Mouse (Mus musculus) midbrain, embryonic 15.5 days (tissue): ENCODE data around the gene Cyp4a29. TPM values are rescaled to one million over a fixed set of nuclear protein-coding genes. Genes with fewer than 3 reads are reported as not detected.
"Not testable (repeated sequence)": the region's sequence is repeated elsewhere in the genome, so short reads cannot be mapped to it uniquely, and the experiment has no call there.

Experiments
- ATAC-seq: fragments of 200-750 bp; cut with Nextera tagmentation; replicated peaks from 2 replicates; pipeline ENCODE4 v1.8.0; 2017; ENCODE audit warnings: moderate TSS enrichment
- H3K27ac ChIP-seq: fragments of 300-500 bp; sonication (generic); 2 replicates; pipeline ENCODE4 v1.5.1; 2015; ENCODE audit warnings: mild to moderate bottlenecking, inconsistent platforms
- H3K27me3 ChIP-seq: fragments of 300-500 bp; sonication (generic); replicated peaks from 2 replicates; pipeline ENCODE4 v1.6.1; 2015; ENCODE audit warnings: inconsistent platforms
- H3K36me3 ChIP-seq: fragments of 300-500 bp; sonication (generic); replicated peaks from 2 replicates; pipeline ENCODE4 v1.6.1; 2015; ENCODE audit warnings: inconsistent platforms
- H3K4me1 ChIP-seq: fragments of 300-500 bp; sonication (generic); 2 replicates; pipeline ENCODE4 v1.6.1; 2015; ENCODE audit warnings: inconsistent platforms
- H3K4me2 ChIP-seq: fragments of 300-500 bp; sonication (generic); 2 replicates; pipeline ENCODE4 v1.6.1; 2015; ENCODE audit warnings: inconsistent platforms, mild to moderate bottlenecking, moderate library complexity
- H3K4me3 ChIP-seq: fragments of 300-500 bp; sonication (generic); 2 replicates; pipeline ENCODE4 v1.5.1; 2015; ENCODE audit warnings: mild to moderate bottlenecking, inconsistent platforms
- H3K9ac ChIP-seq: fragments of 300-500 bp; sonication (generic); 2 replicates; pipeline ENCODE4 v1.6.1; 2015; ENCODE audit warnings: mild to moderate bottlenecking, inconsistent platforms
- H3K9me3 ChIP-seq: fragments of 300-500 bp; sonication (generic); 2 replicates; pipeline ENCODE4 v1.6.1; 2016; ENCODE audit warnings: inconsistent platforms
- WGBS: fragments of 180-500 bp; shearing (Covaris S2); methylation state at CpG from one replicate; pipeline ENCODE4 v1.1.7; 2015; ENCODE audit warnings: mixed read lengths; 5-methylcytosine and 5-hydroxymethylcytosine counted together
- polyA plus RNA-seq: library from polyadenylated mRNA; unstranded; fragments of >200 nt; fragmentation: Nextera tagmentation; extraction: Ambion mirVana; gene quantifications from 2 replicates; pipeline ENCODE4 v1.2.1, GENCODE M21; 2015

Gene Cyp4a29
- not detected in 2 replicates for polyA plus RNA-seq

DNA sequence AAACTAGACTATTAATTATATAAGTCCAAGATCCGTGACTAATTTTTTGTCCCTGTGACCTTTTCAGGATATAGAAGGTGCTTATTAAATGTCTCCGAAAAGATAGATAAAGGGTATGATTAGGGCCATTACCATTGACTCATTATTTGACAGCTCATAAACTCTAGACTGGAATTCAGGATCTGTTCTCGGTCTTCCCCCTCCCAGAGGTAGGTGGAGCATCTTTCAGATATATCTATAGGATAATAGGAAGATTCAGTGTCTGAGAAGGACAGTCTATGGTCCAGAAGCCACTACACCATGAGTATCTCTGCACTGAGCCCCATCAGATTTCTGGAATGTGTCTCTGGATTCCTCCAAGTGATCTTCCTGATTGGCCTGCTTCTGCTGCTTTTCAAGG lies at the start of gene Cyp4a29:
Gene Cyp4a29 (plus strand): TSS at position 301 of the 400 bp plus-strand sequence.
- Histone ChIP-seq H3K9ac (no peak within 1 kb of the TSS), H3K4me2 (no peak within 1 kb of the TSS), H3K4me1 (no peaks in the 10 kb centered on the region), H3K36me3 (no peaks in the 10 kb centered on the region), H3K4me3 (no peak within 1 kb of the TSS), H3K9me3 (no peaks in the 10 kb centered on the region), H3K27me3 (no peaks in the 10 kb centered on the region), H3K27ac (no peak within 1 kb of the TSS)
- 82% methylated on average over 3 of the region's 3 CpGs for WGBS
- no peak for ATAC-seq

DNA sequence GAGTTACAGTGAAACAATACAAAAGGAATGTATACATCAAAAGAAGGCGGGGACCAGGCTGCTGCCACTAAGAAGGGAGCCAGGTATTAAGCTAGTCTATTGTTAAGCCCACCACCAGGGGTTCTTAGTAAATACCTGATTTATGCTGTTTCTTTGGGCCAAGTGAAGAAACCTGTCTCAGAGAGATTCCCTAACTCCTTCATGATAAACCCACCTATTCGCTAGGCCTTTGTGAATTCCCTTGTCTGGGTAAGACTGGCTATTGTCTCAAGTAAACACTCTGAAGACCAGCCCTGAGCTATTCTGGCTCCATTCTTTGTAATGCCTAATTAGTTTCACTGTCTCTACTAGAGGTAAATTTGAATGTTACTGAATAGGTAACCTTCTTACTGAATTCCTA lies 9.0 kb upstream of the Cyp4a29 start:
- not testable (repeated sequence) for H3K9me3 ChIP-seq, H3K9ac ChIP-seq, H3K27ac ChIP-seq, ATAC-seq, H3K36me3 ChIP-seq, H3K27me3 ChIP-seq, H3K4me3 ChIP-seq, H3K4me1 ChIP-seq, H3K4me2 ChIP-seq
- WGBS = 88% methylated on average over 2 of the region's 2 CpGs

DNA sequence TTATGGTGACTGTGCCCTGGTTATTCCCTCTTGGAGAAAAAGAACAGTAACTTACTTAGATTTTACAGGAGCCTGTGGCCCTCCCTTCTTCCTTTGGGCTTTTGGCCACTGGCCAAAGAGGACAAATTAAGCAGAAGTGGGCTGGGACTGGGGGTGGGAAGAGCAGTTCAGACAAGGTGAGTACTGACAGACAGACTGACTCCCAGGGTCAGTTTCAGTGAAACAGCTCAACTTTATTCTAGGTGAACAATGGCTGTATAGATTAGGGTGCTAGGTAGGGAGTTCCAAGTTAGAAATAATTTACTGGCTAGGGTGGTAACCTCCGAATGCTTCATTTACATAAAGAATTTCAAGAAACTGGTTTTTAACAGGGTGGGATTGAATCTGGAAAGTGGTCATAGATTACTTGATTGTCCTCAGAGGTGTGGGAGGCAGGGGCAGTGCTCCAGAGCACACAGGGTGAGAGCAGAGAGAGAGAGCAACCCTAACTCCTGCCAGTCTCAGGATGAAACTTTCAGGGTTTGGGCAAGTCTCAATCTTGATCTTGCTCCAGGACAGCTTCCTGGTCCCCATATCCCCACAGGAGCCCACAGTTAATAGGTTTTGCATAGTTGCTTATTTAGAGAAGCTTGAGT lies 5.3 kb upstream of the Cyp4a29 start:
- Histone ChIP-seq H3K9me3 (no peaks in the 10 kb centered on the region; the same call in 1 of the 2 replicates), H3K27me3 (no peaks in the 10 kb centered on the region), H3K36me3 (no peaks in the 10 kb centered on the region), H3K9ac (no peak overlapping the region), H3K4me3 (no peak overlapping the region), H3K4me2 (no peak overlapping the region), H3K27ac (no peak overlapping the region), H3K4me1 (no peaks in the 10 kb centered on the region)
- ATAC-seq = no peak
- WGBS = 76% methylated on average over 1 of the region's 1 CpGs

DNA sequence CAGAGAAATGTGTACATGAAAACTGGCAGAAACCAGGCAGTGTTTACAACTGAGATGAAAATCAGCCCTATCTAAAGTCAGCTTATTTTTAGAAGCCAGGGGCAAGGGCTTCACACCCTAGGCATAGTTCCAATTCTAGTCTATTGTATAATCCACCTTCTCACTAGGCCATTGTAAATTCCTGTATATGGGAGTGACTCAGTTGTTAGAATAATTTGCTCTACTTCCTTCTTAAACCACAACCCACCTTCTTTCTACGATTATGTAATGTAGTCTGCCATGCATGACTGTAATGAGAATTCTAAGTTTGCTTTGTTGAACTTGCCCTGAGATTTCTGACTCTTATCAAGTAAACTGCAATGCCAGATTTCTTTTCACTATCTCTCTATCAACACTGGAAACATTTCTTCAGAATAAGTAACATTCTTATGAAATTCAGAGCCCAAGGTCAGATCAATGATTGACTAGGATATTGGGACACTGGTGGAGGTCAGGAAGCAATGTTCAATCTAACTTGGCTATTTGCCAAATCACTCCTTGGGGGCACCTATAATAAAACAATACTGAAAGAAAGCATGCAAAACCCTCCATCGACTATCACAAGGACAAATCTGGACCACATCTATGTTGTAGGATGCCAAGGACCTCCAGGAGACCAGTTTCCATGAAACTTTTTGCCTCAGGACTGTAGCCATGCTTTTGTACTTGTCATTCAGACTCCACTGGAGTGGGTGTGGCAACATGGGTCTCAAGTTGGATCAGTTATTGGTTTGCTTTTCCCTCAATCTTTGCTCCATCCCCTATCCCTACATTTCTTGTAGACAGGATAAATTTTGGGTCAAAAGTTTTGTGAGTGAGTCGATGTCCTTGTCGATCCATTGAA lies 23.0 kb downstream of the Cyp4a29 start:
- 85% methylated on average over 3 of the region's 4 CpGs for WGBS
- not testable (repeated sequence) for H3K9ac ChIP-seq, H3K4me1 ChIP-seq, H3K4me2 ChIP-seq, H3K27me3 ChIP-seq, ATAC-seq, H3K4me3 ChIP-seq, H3K36me3 ChIP-seq, H3K9me3 ChIP-seq, H3K27ac ChIP-seq

DNA sequence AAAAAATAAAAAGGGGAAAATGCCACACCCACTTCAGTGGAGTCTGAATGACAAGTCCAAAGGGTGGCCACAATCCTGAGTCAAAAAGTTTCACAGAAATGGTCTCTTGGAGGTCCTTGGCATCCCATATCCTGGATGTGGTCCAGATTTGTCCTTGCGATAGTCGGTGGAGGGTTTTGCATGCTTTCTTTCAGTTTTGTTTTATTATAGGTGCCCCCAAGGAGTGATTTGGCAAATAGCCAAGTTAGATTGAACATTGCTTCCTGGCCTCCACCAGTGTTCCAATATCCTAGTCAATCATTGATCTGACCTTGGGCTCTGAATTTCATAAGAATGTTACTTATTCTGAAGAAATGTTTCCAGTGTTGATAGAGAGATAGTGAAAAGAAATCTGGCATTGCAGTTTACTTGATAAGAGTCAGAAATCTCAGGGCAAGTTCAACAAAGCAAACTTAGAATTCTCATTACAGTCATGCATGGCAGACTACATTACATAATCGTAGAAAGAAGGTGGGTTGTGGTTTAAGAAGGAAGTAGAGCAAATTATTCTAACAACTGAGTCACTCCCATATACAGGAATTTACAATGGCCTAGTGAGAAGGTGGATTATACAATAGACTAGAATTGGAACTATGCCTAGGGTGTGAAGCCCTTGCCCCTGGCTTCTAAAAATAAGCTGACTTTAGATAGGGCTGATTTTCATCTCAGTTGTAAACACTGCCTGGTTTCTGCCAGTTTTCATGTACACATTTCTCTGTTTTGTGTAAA lies 36.5 kb downstream of the Cyp4a29 start:
- H3K27me3 ChIP-seq, H3K4me2 ChIP-seq, H3K9ac ChIP-seq, H3K9me3 ChIP-seq, H3K27ac ChIP-seq, H3K4me1 ChIP-seq, H3K36me3 ChIP-seq, ATAC-seq, H3K4me3 ChIP-seq: not testable (repeated sequence)
- WGBS = 88% methylated on average over 2 of the region's 3 CpGs

DNA sequence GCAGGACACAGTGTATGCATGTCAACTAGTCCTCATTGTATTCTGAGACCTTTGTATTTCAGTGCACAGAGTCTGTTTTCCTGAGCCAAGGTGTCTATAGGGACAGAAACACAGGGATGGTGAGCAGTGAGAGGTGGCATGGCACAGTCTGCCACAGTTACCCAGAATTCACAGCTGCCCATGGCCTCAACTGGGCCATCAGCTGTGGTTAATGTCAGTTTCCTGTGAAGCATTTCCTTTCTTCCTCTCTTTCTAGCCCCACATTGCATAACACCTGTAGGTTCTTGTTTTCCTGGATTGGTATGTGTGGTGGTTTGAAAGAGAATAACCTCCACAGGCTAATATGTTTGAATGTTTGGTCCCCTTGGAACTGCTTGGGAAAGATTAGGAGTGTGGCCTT lies 38.5 kb downstream of the Cyp4a29 start:
- H3K9ac ChIP-seq = no peak overlapping the region
- peak; percentile 22; the same call in 1 of the 2 replicates for ATAC-seq

DNA sequence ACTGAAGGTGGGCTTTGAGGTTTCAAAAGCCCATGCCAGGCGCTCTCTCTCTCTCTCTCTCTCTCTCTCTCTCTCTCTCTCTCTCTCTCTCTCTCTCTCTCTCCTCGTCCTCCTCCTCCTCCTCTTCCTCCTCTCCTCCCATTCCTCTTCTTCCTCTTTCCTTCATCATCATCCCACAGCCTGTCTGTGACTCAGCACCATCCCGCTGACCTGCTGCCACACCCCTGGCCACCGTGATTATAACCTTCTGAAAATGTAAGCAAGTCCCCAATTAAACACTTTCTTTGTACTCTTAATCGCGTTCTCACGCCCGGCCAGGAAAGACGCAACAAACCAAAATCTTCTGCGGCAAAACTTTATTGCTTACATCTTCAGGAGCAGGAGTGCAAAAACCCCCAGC lies 38.9 kb downstream of the Cyp4a29 start:
- peak overlapping the region; percentile 58 for H3K4me2 ChIP-seq
- peak; percentile 78 for ATAC-seq
- H3K9me3 ChIP-seq, H3K27ac ChIP-seq, H3K27me3 ChIP-seq, H3K4me1 ChIP-seq, H3K36me3 ChIP-seq: not testable (repeated sequence)
- H3K9ac ChIP-seq = peak overlapping the region; percentile 36; the same call in 1 of the 2 replicates
- WGBS = 7% methylated on average over 10 of the region's 10 CpGs
- H3K4me3 ChIP-seq = peak overlapping the region; percentile 38

More for the DNA sequence above, 38.5 kb downstream of the Cyp4a29 start:
- no peak overlapping the region for H3K27ac ChIP-seq
- H3K27me3 ChIP-seq = no peaks in the 10 kb centered on the region
- H3K4me1 ChIP-seq = no peaks in the 10 kb centered on the region
- H3K9me3 ChIP-seq = no peaks in the 10 kb centered on the region
- no peaks in the 10 kb centered on the region for H3K36me3 ChIP-seq
- peak overlapping the region; percentile 38; the same call in 1 of the 2 replicates for H3K4me3 ChIP-seq
- H3K4me2 ChIP-seq = peak overlapping the region; percentile 58

DNA sequence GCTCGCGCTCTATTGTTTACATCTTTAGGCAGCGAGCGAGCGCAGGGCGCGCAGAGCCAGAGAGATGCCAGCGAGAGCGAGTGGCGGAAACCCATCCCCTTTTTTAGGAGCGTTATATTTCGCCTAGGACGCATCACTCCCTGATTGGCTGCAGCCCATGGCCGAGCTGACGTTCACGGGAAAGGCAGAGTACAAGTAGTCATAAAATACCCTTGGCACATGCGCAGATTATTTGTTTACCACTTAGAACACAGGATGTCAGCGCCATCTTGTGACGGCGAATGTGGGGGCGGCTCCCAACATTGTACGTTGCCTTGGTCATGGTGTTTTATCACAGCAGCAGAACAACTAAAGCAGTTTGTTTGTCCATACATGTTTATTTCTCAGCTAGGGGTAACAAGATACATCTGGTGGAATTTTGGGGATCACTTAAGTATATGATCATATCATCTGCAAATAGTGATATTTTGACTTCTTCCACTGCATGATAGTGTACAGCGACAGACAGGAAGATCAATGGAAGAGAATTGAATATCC lies 39.4 kb downstream of the Cyp4a29 start:
- 11% methylated on average over 23 of the region's 23 CpGs for WGBS
- peak; percentile 93 for ATAC-seq
- H3K36me3 ChIP-seq, H3K9me3 ChIP-seq, H3K4me1 ChIP-seq, H3K27ac ChIP-seq, H3K27me3 ChIP-seq: not testable (repeated sequence)
- Histone ChIP-seq H3K9ac (0 out of 2 replicates have a peak overlapping the region, but pooled peaks have one; percentile 36), H3K4me3 (peak overlapping the region; percentile 38), H3K4me2 (peak overlapping the region; percentile 58)

DNA sequence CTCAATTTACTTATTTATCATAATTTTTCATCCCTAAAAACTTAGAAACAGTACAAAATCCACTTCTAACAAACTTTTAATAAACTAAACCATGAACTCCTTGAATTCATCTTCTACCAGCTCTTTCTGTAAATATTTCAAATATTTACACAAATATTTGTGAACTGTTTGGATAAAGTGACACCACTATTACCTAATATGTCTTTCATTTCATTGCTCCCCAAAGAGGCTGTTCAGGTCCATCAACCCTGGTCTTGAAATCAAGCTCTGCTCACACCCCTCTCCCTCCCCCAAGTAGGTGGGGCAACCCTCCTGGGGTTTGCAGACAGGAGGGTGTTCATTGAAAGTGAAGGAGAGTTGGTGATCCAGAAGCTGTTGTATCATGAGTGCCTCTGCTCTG lies 56.9 kb downstream of the Cyp4a29 start, which contains the start of gene Cyp4a12a:
Gene Cyp4a12a (plus strand): TSS at position 301 of the 400 bp plus-strand sequence.
- not testable (repeated sequence) for H3K4me1 ChIP-seq, H3K27ac ChIP-seq, H3K9me3 ChIP-seq, H3K36me3 ChIP-seq, H3K4me2 ChIP-seq, ATAC-seq, H3K27me3 ChIP-seq, H3K4me3 ChIP-seq, H3K9ac ChIP-seq

Other genes with a start within 250 kb of the Cyp4a29 start
- gene Stil, start 241.9 kb upstream of the Cyp4a29 start, polyA plus RNA-seq = 1.8 and 2.6 TPM in 2 replicates
- 7.9 and 8.5 TPM in 2 replicates for gene Tal1, start 185.7 kb upstream of the Cyp4a29 start, polyA plus RNA-seq
- 3.0 and 3.8 TPM in 2 replicates for gene Pdzk1ip1, start 153.4 kb upstream of the Cyp4a29 start, polyA plus RNA-seq
- 10.7 and 11.0 TPM in 2 replicates for gene Cyp4x1, start 107.8 kb upstream of the Cyp4a29 start, polyA plus RNA-seq
- not detected in 2 replicates for gene Cyp4a12a, start 57.0 kb downstream of the Cyp4a29 start, polyA plus RNA-seq
- not detected in 2 replicates for gene Cyp4a12b, start 169.5 kb downstream of the Cyp4a29 start, polyA plus RNA-seq
- not detected in 2 replicates for gene Cyp4a30b, start 210.5 kb downstream of the Cyp4a29 start, polyA plus RNA-seq